Mouse (Mus musculus): ENCODE results near the gene Pan2.

Gene Pan2

GRCm38 (mm10) chr10:128322141-128323108 is 19.3 kb downstream of the Pan2 start, which contains the start of gene Cnpy2:
TSS of gene Cnpy2 (plus strand) at chr10:128322459.
- TF ChIP-seq GATA4 (IDR thresholded peaks at IDR 0.05; ENCODE audit: insufficient replicate concordance, low read length) = no peak

- no peak for TF ChIP-seq GATA4 (IDR thresholded peaks at IDR 0.05; ENCODE audit: insufficient replicate concordance, low read length)
Measured at GRCm38 (mm10) chr10:128323516-128323915, 20.4 kb downstream of the Pan2 start.

- TF ChIP-seq GATA4 (IDR thresholded peaks at IDR 0.05; ENCODE audit: insufficient replicate concordance, low read length) = no peak
Measured at GRCm38 (mm10) chr10:128326825-128327224, 23.7 kb downstream of the Pan2 start.

GRCm38 (mm10) chr10:128327610-128328009 is 24.5 kb downstream of the Pan2 start:
- TF ChIP-seq GATA4 (IDR thresholded peaks at IDR 0.05; ENCODE audit: insufficient replicate concordance, low read length) = no peak

- TF ChIP-seq GATA4 (IDR thresholded peaks at IDR 0.05; ENCODE audit: insufficient replicate concordance, low read length) = no peak
Measured at GRCm38 (mm10) chr10:128335582-128335981, 32.4 kb downstream of the Pan2 start.

- no peak for TF ChIP-seq GATA4 (IDR thresholded peaks at IDR 0.05; ENCODE audit: insufficient replicate concordance, low read length)
Measured at GRCm38 (mm10) chr10:128336195-128336594, 33.1 kb downstream of the Pan2 start.

GRCm38 (mm10) chr10:128336597-128336996 is 33.5 kb downstream of the Pan2 start:
- peak; percentile 68; the same call in 1 of the 2 replicates for TF ChIP-seq GATA4 (IDR thresholded peaks at IDR 0.05; ENCODE audit: insufficient replicate concordance, low read length)

GRCm38 (mm10) chr10:128337306-128338181 is 34.4 kb downstream of the Pan2 start, which contains the start of gene Cs:
TSS of gene Cs (plus strand) at chr10:128337734.
- no peak for TF ChIP-seq GATA4 (IDR thresholded peaks at IDR 0.05; ENCODE audit: insufficient replicate concordance, low read length)

- TF ChIP-seq GATA4 (IDR thresholded peaks at IDR 0.05; ENCODE audit: insufficient replicate concordance, low read length) = no peak
Measured at GRCm38 (mm10) chr10:128338415-128338814, 35.3 kb downstream of the Pan2 start.

- no peak for TF ChIP-seq GATA4 (IDR thresholded peaks at IDR 0.05; ENCODE audit: insufficient replicate concordance, low read length)
Measured at GRCm38 (mm10) chr10:128338948-128339347, 35.8 kb downstream of the Pan2 start.

GRCm38 (mm10) chr10:128340257-128340656 is 37.1 kb downstream of the Pan2 start:
- no peak for TF ChIP-seq GATA4 (IDR thresholded peaks at IDR 0.05; ENCODE audit: insufficient replicate concordance, low read length)

GRCm38 (mm10) chr10:128343436-128343835 is 40.3 kb downstream of the Pan2 start:
- no peak for TF ChIP-seq GATA4 (IDR thresholded peaks at IDR 0.05; ENCODE audit: insufficient replicate concordance, low read length)

- peak; percentile 84; the same call in 1 of the 2 replicates for TF ChIP-seq GATA4 (IDR thresholded peaks at IDR 0.05; ENCODE audit: insufficient replicate concordance, low read length)
Measured at GRCm38 (mm10) chr10:128344568-128345275, 41.6 kb downstream of the Pan2 start.

GRCm38 (mm10) chr10:128347541-128347940 is 44.4 kb downstream of the Pan2 start:
- no peak for TF ChIP-seq GATA4 (IDR thresholded peaks at IDR 0.05; ENCODE audit: insufficient replicate concordance, low read length)

GRCm38 (mm10) chr10:128358796-128359195 is 55.7 kb downstream of the Pan2 start:
- TF ChIP-seq GATA4 (IDR thresholded peaks at IDR 0.05; ENCODE audit: insufficient replicate concordance, low read length) = no peak

Data from liver, adult (tissue).